Mouse (Mus musculus) lung, embryonic 16.5 days (tissue): ENCODE results near the gene Kdm4b. TPM values are rescaled to one million over a fixed set of nuclear protein-coding genes. Genes with fewer than 3 reads are reported as not detected.
A peak's percentile ranks its signal among the peaks of the same experiment; 100 is the strongest.

ENCODE experiments used
- ATAC-seq: fragments of 200-750 bp; cut with Nextera tagmentation; 2 replicates; pipeline ENCODE4 v1.8.0; 2017; ENCODE audit warnings: low read depth, mild to moderate bottlenecking, moderate library complexity
- H3K27ac ChIP-seq: fragments of 300-500 bp; sonication (generic); 2 replicates; pipeline ENCODE4 v1.5.1; 2014; ENCODE audit warnings: mild to moderate bottlenecking, control low read depth, low read length
- H3K27me3 ChIP-seq: fragments of 300-500 bp; sonication (generic); 2 replicates; pipeline ENCODE4 v1.6.1; 2014; ENCODE audit warnings: low read depth, low read length, mixed read lengths; ENCODE audit not compliant: control insufficient read depth, insufficient read depth
- H3K36me3 ChIP-seq: fragments of 300-500 bp; sonication (generic); 2 replicates; pipeline ENCODE4 v1.6.1; 2014; ENCODE audit warnings: low read length; ENCODE audit not compliant: control insufficient read depth, insufficient read depth
- H3K4me1 ChIP-seq: fragments of 300-500 bp; sonication (generic); replicated peaks from 2 replicates; pipeline ENCODE4 v1.6.1; 2014; ENCODE audit warnings: low read length, mixed read lengths; ENCODE audit not compliant: control insufficient read depth, insufficient read depth
- H3K4me2 ChIP-seq: fragments of 300-500 bp; sonication (generic); 2 replicates; pipeline ENCODE4 v1.6.1; 2014; ENCODE audit warnings: low read depth, low read length, control low read depth
- H3K4me3 ChIP-seq: fragments of 300-500 bp; sonication (generic); 2 replicates; pipeline ENCODE4 v1.5.1; 2014; ENCODE audit warnings: mild to moderate bottlenecking, low read length, control low read depth
- H3K9ac ChIP-seq: fragments of 300-500 bp; sonication (generic); 2 replicates; pipeline ENCODE4 v1.6.1; 2014; ENCODE audit warnings: low read length, control low read depth
- H3K9me3 ChIP-seq: fragments of 300-500 bp; sonication (generic); 2 replicates; pipeline ENCODE4 v1.6.1; 2016; ENCODE audit warnings: low read length; ENCODE audit not compliant: control insufficient read depth
- WGBS: fragments of 180-500 bp; shearing (Covaris S2); extraction: QIAGEN DNeasy Blood & Tissue Kit; methylation state at CpG from one replicate; pipeline ENCODE4 v1.1.7; 2014; 5-methylcytosine and 5-hydroxymethylcytosine counted together
- polyA plus RNA-seq: library from polyadenylated mRNA; unstranded; fragments of >200 nt; fragmentation: Nextera tagmentation; extraction: Ambion mirVana; gene quantifications from 2 replicates; pipeline ENCODE4 v1.2.1, GENCODE M21; 2015

Gene Kdm4b
- polyA plus RNA-seq, 1 experiment from 2014 or later: 26.6 TPM

DNA sequence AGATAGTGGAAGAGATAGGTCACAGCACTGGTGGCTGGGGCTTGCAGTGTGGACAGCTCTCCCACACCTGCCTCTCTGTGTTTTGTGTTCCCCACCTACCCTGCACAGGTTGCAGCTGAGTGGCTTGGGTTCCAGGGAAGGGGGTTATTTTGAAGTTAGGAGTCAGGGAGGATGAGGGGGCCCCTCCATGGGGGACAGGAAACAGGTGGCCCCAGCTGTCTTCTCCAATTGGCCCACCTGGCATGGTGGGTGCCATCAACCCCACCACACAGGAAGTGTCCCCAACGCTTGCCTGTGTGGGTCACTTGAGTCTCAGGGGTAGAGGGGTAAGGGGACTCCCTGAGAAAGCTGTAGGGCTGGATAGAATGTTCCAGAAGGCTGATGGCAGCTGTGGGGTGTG, 32.6 kb upstream of the Kdm4b start:
- Histone ChIP-seq H3K27ac (no peak overlapping the region), H3K4me2 (no peak overlapping the region), H3K27me3 (no peaks in the 10 kb centered on the region), H3K4me3 (no peak overlapping the region), H3K9ac (no peak overlapping the region), H3K9me3 (no peaks in the 10 kb centered on the region), H3K4me1 (peaks cover 19% of the 10 kb centered on the region), H3K36me3 (no peaks in the 10 kb centered on the region)
- no peak for ATAC-seq
- WGBS: 50% methylated on average over 1 of the region's 1 CpGs

DNA sequence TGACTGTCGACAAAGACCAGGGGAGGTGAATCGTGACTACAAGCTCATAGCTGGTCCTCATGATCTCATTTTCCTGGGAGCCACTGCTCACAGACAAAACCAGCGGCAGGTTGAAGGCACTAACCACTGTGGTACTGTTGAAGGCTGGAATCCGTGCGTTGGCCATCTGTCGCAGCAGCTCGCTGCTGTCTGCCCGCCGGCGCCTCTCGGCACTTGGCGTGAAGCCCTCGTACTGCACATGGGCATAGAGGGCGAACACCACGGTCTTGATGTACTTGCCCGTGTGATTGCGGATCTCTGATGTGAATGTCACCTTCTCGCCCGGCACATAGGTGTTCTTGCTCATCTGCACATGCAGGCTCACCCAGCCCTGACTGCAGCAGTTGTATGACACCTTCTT, 31.6 kb upstream of the Kdm4b start:
- Histone ChIP-seq H3K4me1 (peaks cover 12% of the 10 kb centered on the region), H3K4me2 (no peak overlapping the region), H3K4me3 (no peak overlapping the region), H3K9me3 (no peaks in the 10 kb centered on the region), H3K36me3 (no peaks in the 10 kb centered on the region), H3K27me3 (no peaks in the 10 kb centered on the region), H3K27ac (no peak overlapping the region), H3K9ac (no peak overlapping the region)
- ATAC-seq: no peak
- WGBS: 86% methylated on average over 19 of the region's 19 CpGs

DNA sequence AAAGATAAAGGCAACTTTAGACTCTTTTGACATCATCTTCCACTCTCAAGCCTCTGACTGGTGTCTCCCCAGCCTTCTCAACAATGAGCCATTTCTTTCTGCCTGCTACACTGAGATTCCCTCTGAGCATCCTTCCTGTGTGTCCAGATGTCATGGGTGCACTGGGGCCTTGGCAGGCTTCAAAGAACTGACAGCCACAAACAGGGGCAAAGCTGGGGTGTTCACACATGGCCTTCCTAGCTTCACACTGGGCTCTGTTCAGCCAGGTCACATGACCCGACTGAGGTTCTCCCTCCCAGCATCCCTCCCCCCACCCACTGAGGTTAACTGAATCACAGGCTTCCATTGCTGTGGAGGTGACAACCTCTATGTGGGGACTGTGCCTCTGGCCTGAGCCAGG, 29.7 kb upstream of the Kdm4b start:
- Histone ChIP-seq H3K36me3 (no peaks in the 10 kb centered on the region), H3K4me3 (no peak overlapping the region), H3K9me3 (no peaks in the 10 kb centered on the region), H3K27ac (no peak overlapping the region), H3K27me3 (no peaks in the 10 kb centered on the region), H3K4me1 (0 out of 2 replicates have a peak, but pooled peaks cover 2% of the 10 kb centered on the region), H3K4me2 (no peak overlapping the region), H3K9ac (no peak overlapping the region)
- no peak for ATAC-seq
- WGBS: 40% methylated on average over 1 of the region's 1 CpGs

DNA sequence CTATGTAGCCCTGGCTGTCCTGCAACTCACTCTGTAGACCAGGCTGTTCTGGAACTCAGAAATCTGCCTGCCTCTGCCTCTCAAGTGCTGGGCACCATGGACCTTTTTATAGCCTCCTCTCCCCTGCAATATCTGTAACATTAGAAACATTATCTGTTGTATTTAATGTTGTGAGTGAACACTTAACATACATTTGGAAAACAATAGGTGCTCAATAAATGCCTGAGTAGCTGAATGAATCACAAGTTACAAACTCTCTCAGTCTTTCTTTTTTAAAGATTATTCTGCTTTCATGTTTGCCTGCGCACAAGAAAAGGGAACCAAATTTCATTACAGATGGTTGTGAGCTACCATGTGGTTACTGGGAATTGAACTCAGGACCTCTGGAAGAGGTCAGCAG, 27.6 kb upstream of the Kdm4b start:
- Histone ChIP-seq H3K9ac (no peak overlapping the region), H3K9me3 (no peaks in the 10 kb centered on the region), H3K4me1 (peaks cover 7% of the 10 kb centered on the region), H3K4me3 (no peak overlapping the region), H3K27ac (no peak overlapping the region), H3K27me3 (no peaks in the 10 kb centered on the region), H3K36me3 (no peaks in the 10 kb centered on the region), H3K4me2 (no peak overlapping the region)
- WGBS: 94% methylated on average over 1 of the region's 1 CpGs
- ATAC-seq: no peak

DNA sequence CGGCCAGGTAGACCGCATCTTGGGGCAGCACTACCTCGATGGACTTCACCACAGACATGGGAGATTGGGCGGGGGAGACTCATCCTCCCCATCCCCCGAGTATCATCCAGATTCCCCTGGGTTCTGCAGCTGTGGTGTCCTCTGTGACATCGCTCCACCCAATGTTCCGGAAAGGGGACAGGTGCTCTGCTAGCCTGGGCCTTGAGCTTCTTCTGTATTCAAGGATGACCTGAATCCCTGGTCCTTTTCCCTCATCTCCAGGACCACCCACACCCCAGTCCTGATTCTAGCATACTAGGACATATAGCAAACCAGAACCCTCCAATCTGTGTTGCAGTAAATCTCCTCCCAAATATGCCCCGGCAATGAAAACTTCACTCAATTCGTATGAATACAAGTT, 25.7 kb upstream of the Kdm4b start, which contains the start of gene Arrdc5:
TSS of gene Arrdc5 (minus strand) at position 101 of the 400 bp plus-strand sequence.
- H3K4me3 ChIP-seq: no peak within 1 kb of the TSS
- peaks cover 14% of the 10 kb centered on the region for H3K4me1 ChIP-seq
- H3K27ac ChIP-seq: no peak within 1 kb of the TSS
- no peaks in the 10 kb centered on the region for H3K27me3 ChIP-seq
- no peak within 1 kb of the TSS for H3K4me2 ChIP-seq
- ATAC-seq: no peak
- WGBS: 89% methylated on average over 9 of the region's 9 CpGs
- H3K9ac ChIP-seq: no peak within 1 kb of the TSS
- H3K36me3 ChIP-seq: no peaks in the 10 kb centered on the region
- H3K9me3 ChIP-seq: no peaks in the 10 kb centered on the region

DNA sequence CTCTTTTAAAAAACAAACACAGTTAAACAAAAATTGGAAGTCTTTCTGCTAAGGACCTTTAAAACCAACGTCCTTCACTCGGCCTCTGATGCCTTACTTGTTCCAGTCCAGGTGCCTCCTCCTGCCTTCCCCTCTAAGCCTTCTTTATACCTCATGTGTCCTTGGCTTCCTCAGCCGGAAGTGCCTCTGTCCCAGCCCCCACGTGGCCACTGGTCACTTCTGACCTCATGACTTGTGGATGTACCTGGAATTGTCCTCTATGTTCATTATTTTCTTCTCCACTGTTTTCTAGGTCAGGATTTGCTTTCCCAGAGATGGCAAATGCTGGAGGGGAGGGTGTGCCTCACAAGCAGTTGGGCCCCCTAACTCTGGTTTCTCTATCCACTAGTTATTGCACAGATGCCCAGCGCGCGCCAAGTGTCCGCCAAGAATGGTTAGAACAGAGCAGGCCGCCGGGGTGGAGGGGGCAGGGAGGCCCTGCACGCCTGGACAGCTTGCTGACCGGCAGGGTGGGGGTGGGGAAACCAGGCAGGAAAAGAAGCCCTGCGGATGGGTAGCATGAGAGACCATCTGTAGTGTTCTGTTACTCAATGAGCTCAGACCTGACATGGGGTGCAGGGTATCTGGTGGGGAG, 23.4 kb upstream of the Kdm4b start:
- peaks cover 30% of the 10 kb centered on the region for H3K4me1 ChIP-seq
- H3K4me2 ChIP-seq: peak overlapping the region; percentile 98
- peak overlapping the region; percentile 59 for H3K9ac ChIP-seq
- H3K27me3 ChIP-seq: no peaks in the 10 kb centered on the region
- no peaks in the 10 kb centered on the region for H3K9me3 ChIP-seq
- H3K4me3 ChIP-seq: peak overlapping the region; percentile 90; the same call in 1 of the 2 replicates
- peak overlapping the region; percentile 91 for H3K27ac ChIP-seq
- peak; percentile 31 for ATAC-seq
- WGBS: 25% methylated on average over 13 of the region's 13 CpGs
- peaks cover 2% of the 10 kb centered on the region; the same call in 1 of the 2 replicates for H3K36me3 ChIP-seq

DNA sequence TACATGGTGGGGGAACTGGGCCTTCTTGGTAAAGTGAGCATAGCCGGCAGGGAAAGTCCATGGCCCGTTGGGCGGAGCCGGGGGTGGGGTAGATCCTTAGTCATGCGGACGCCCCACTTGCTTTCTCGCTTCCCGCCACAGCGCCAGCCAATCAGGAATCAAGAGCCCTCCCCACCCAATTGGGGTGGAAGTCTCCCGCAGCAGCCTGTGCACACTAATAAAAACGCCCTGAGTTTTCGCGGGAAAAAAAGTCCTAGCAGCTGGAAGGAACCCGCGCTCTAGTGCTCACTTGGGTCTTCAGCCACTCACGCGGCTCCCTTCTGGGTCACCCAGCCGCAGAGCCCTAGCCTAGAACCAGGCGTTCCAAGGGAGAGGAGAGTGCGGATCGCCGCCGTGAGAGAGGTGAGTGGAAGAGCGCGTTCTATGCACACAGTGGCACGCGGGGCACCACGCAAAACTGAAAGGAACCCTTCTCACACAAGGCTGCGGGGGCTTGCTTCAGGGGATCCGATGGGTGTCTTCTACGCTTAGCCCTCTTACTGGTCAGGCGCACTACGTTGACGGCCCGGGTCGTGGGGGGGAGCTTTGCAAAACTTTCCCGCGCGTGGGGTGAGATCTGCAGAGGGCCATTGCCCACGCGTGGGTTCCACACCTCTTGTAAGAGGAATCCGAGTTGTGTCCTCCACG, 22.6 kb upstream of the Kdm4b start, which contains the start of gene Uhrf1:
TSS of gene Uhrf1 (plus strand) at position 162 of the 687 bp plus-strand sequence.
- no peaks in the 10 kb centered on the region for H3K27me3 ChIP-seq
- under 1% methylated on average over 43 of the region's 43 CpGs for WGBS
- ATAC-seq: peak; percentile 84
- no peaks in the 10 kb centered on the region for H3K9me3 ChIP-seq
- peak within 1 kb of the TSS; percentile 91 for H3K27ac ChIP-seq
- H3K9ac ChIP-seq: peak within 1 kb of the TSS; percentile 82
- H3K4me2 ChIP-seq: peak within 1 kb of the TSS; percentile 98
- H3K4me3 ChIP-seq: peak within 1 kb of the TSS; percentile 90
- H3K36me3 ChIP-seq: peaks cover 4% of the 10 kb centered on the region; the same call in 1 of the 2 replicates
- H3K4me1 ChIP-seq: peaks cover 37% of the 10 kb centered on the region

DNA sequence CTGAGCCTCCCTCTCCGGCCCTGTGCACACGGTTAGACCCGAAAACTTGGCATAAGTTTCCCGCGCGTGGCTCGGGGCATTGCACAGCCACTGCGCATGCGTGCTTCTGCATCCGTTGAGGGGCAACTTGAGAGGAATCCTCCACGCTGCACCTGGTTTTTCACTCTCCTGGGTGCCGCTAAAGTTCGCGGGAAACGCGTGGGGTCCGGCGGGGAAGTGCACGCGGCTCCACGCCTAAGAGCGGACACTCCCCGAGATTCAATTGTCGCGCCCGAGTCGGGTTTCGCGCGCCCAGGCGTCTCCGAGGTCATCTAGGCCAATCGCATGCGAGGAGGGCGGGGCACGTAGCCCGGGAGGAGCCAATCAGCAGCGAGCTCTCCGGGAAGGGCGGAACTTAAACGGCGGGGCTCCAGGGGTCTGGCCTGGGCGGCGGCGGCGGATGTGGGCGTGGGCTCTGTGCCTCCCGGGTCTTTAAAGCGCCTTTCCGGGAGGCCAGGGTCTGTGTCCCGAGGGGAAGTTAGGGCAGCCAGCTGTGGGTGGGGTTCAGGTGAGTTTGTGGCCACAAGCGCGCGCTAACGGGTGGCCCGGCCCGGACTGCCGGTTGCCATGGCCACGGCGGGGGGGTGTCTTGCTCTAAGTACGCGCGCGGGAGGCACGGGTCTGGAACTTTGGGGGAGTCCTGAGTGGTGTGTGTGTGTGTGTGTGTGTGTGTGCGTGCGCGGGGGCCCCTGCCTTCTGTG, 21.8 kb upstream of the Kdm4b start:
- Histone ChIP-seq H3K4me3 (peak overlapping the region; percentile 90), H3K9ac (peak overlapping the region; percentile 82), H3K27ac (peak overlapping the region; percentile 91), H3K36me3 (peaks cover 6% of the 10 kb centered on the region), H3K9me3 (no peaks in the 10 kb centered on the region), H3K4me1 (peaks cover 41% of the 10 kb centered on the region), H3K27me3 (no peaks in the 10 kb centered on the region), H3K4me2 (peak overlapping the region; percentile 98)
- ATAC-seq: peak; percentile 92
- WGBS: under 1% methylated on average over 68 of the region's 68 CpGs

DNA sequence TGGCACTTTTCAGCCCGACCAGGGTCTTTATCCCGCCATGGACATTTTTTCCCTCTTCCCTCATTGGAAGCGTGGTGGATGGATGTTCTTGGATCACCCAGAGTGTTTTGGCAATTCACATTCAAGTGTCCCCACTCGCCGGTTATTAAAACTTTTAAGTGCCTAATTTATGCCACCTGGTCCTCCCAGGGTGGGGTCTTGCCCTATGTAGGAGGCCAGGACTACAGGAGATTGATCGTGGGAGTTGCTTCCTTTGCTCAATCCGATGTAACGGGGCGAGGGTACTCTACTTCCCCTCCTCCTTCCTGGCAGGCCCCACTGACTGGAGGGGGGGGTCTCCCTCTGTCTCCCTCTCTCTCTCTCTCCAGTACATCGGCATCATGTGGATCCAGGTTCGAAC, 21.1 kb upstream of the Kdm4b start:
- Histone ChIP-seq H3K4me3 (peak overlapping the region; percentile 90), H3K4me2 (peak overlapping the region; percentile 98), H3K27ac (peak overlapping the region; percentile 57; the same call in 1 of the 2 replicates), H3K36me3 (peaks cover 13% of the 10 kb centered on the region), H3K9me3 (no peaks in the 10 kb centered on the region), H3K9ac (peak overlapping the region; percentile 75), H3K4me1 (peaks cover 41% of the 10 kb centered on the region), H3K27me3 (no peaks in the 10 kb centered on the region)
- no peak for ATAC-seq
- WGBS: 4% methylated on average over 11 of the region's 11 CpGs
